Mouse (Mus musculus) adrenal gland, postnatal 10 days (tissue): ENCODE data around the gene Mfap4. TPM values are rescaled to one million over a fixed set of nuclear protein-coding genes. Genes with fewer than 3 reads are reported as not detected.

Experiments
- DNase-seq: peaks from one replicate; pipeline ENCODE4 v3.0.0; 2021; ENCODE audit warnings: mixed read lengths
- long read RNA-seq, 2 experiments: library from polyadenylated mRNA; stranded (forward); transcript quantifications; one replicate each; pipeline ENCODE4 v2.0.0; 2021
- total RNA-seq, 2 experiments: library from RNA; stranded (reverse); gene quantifications; 2 replicates each; pipeline ENCODE4 v1.2.3; 2021

Mfap4 gene
- 10 to 100 TPM; 61.8 to 75.9 TPM for total RNA-seq
- long read RNA-seq, experiment 1, transcript Mfap4-202 (6 exons, 1,722 nt), result major isoform, 37 of 53 reads
- long read RNA-seq, experiment 1, partial matches to known transcripts, result 8 of 53 reads
- long read RNA-seq, experiment 1, other reads (novel, unspliced or antisense), result 6 of 53 reads
- long read RNA-seq, experiment 2, transcript Mfap4-202 (6 exons, 1,722 nt), result major isoform, 17 of 27 reads
- long read RNA-seq, experiment 2, partial matches to known transcripts, result 4 of 27 reads
- long read RNA-seq, experiment 2, other reads (novel, unspliced or antisense), result 2 of 27 reads

- DNase-seq, result no peak
Measured at GRCm38 (mm10) chr11:61484613-61485540, at the start of gene Mfap4. Gene Mfap4, plus strand, starts transcription at chr11:61485431.

DNA sequence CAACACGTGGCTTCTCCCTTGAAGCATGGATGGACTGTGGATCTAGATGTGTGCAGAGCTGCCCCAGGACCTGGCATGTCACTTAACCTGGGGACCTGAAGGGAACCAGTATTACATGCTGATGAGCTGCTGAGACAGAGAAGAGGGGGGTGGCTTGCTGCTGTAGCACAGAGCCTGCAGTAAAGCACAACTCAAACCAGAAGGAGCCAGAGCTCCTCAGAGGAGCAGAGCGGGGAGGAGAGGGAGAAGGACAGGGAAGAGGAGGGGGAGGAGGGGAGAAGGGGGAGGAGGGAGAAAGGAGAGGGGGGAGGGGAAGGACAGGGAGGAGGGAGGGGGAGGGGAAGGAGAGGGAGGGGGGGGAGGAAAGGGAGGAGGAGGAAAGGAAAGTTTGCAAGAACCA lies 48.9 kb upstream of the Mfap4 start:
- DNase-seq, result no peak

GRCm38 (mm10) chr11:61439170-61439569 lies 46.1 kb upstream of the Mfap4 start:
- no peak for DNase-seq

GRCm38 (mm10) chr11:61440416-61440815 lies 44.8 kb upstream of the Mfap4 start:
- no peak for DNase-seq

DNA sequence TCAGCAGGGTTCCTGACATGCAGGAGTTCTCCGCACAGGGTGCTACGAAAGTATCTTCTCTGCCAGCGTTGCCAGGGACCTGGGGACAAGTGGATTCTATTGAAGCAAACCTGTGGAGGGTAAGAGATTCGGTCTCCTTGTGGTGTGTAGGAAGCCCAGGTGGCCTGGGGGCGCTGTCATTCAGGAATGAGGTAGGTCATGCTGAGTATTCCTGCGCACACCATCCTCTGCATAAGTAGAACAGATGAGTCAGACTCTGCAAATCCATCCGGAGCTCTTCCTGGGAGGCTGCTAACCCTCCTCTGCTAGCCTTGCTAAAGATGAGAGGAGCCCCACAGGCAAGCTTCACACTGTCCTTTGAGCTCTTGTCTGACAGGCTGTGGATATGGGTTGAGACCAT lies 43.6 kb upstream of the Mfap4 start:
- DNase-seq, result no peak

- no peak for DNase-seq
Measured at GRCm38 (mm10) chr11:61443807-61444206, 41.4 kb upstream of the Mfap4 start.

DNA sequence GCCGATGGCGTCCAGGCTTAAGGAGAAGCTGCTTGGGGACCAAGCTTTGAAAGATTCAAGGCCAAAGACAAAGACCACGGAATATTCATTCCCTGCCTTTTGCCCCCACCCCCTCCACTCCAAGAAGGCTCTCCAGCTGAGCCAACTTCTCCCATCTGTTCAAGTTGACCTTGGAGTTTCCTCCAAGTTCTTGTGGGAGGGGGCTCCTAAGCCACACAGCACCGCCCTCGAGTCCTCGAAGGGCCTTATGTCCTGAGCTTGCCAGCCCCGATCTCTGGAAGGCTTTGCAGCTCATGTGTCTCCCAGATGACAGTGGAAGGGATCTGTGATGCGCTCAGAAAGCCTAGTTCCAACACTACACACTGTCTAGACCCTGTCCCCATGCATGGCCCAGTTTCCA lies 37.9 kb upstream of the Mfap4 start:
- no peak for DNase-seq

DNA sequence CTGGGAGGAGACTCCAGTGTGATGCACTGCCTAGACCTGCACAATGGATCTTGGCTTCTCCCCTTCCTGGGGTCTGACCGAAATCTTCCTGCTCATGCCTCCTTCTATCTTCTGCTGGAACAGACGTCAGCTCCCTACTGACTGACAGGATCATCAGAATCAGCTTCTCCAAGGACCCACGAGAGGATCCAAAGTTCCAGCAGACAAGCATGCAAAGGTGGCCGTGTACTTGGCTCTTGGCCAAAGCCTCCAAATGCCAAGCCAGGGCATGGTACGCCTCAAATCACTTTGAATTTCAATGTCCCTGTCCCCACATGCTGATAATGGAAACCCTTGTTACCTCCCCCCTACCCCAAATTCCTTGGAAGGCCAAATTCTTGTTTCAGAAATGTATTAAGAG lies 37.2 kb upstream of the Mfap4 start:
- no peak for DNase-seq

DNA sequence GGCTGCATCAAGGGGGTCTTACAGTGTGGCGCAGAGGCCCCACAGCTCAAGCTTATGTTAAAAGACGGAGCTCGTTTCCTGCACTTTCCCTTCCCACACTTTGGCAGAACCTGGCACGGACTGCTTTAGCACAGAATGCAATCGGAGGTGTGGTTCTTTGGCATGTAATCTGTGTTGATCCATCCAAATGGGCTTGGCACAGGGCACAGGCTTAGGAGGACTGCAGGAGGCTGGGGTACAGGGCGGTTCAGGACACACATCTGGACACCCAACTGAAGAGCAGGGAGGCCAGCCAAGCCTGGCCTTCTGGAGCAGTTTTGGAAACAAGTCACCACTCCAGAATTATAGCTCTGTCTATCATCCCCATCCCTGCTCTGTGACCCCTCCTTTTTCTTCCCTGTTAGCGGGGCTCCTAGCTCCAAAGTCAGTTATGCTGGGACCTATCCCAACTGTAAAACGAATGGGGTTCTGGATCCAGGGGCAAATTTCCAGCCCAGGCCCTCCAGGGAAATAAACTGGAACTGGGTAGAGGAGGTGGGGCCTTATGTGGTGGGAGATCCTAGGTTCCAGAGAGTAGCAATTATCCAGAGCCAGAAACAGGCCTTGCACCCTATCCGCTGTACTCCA lies 36.5 kb upstream of the Mfap4 start:
- DNase-seq, result peak; percentile 62

DNA sequence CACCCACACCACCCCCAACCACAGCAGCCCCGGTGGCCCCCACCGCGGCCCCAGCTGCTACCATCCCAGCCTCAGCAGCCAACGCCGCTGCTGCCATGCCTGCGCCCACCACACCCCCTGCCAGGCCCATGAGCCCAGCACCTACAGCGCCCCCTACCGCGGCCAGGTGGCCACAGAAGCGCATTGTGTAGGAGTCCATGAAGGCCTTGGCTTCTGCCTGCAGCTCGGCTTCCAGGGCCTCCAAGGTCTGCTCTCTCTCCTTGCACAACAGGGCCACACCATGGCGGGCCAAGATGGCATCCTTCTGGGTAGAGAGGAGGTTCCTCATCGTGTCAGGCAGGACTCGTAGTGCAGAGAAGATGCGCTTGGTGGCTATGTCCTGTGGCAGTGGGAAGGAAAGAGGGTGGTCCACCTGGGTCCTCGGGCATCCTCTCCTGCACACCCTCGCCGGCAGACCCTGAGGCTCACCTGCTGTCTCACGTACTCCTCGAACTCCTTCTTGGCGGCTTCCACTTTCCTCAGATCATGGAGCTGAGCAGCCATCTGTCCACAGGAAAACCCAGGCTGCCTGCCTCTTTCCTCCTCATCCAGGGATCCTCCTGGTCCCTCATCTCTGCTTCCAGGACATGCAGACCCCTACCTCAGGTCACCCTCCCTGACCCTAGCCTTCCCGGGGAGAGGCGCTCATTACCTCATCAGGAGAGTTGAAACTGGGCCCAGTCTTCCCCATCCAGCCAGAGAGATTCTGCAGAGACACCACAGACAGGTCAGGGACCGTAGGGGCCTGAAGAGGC lies 35.5 kb upstream of the Mfap4 start:
- no peak for DNase-seq

- no peak for DNase-seq
Measured at GRCm38 (mm10) chr11:61464071-61464470, 21.2 kb upstream of the Mfap4 start.

GRCm38 (mm10) chr11:61465422-61465821 lies 19.8 kb upstream of the Mfap4 start:
- no peak for DNase-seq

GRCm38 (mm10) chr11:61468534-61468933 lies 16.7 kb upstream of the Mfap4 start:
- DNase-seq, result no peak

- no peak for DNase-seq
Measured at GRCm38 (mm10) chr11:61469317-61469917, 15.8 kb upstream of the Mfap4 start.

- no peak for DNase-seq
Measured at GRCm38 (mm10) chr11:61470880-61471279, 14.4 kb upstream of the Mfap4 start.

GRCm38 (mm10) chr11:61473630-61474029 lies 11.6 kb upstream of the Mfap4 start:
- no peak for DNase-seq

- no peak for DNase-seq
Measured at GRCm38 (mm10) chr11:61476786-61477382, 8.3 kb upstream of the Mfap4 start.

- no peak for DNase-seq
Measured at GRCm38 (mm10) chr11:61477566-61478508, 7.4 kb upstream of the Mfap4 start.

GRCm38 (mm10) chr11:61478788-61479187 lies 6.4 kb upstream of the Mfap4 start:
- DNase-seq, result no peak
